Mouse (Mus musculus) layer of hippocampus, postnatal 36 days (tissue): Measurements from ENCODE around the gene Ctsk. TPM values are rescaled to one million over a fixed set of nuclear protein-coding genes. Genes with fewer than 3 reads are reported as not detected.

Experiments used
- DNase-seq, 2 experiments: peaks; one replicate each; pipeline ENCODE4 v3.0.0; 2022
- total RNA-seq, 2 experiments: library from RNA; stranded (reverse); gene quantifications; 2 replicates each; pipeline ENCODE4 v1.2.3; 2021

The Ctsk gene
- total RNA-seq, result 1 to 10 TPM; 3.1 to 3.7 TPM

- DNase-seq, result no peak
Observed at GRCm38 (mm10) chr3:95499024-95499423, at the start of gene Ctsk. TSS of gene Ctsk (plus strand) at chr3:95499256.

- peak in 1 of 2 experiments; percentile 10 for DNase-seq
Observed at GRCm38 (mm10) chr3:95450408-95450807, 48.6 kb upstream of the Ctsk start.

- no peak for DNase-seq
Observed at GRCm38 (mm10) chr3:95450915-95451314, 48.1 kb upstream of the Ctsk start.

GRCm38 (mm10) chr3:95456367-95456766 is 42.7 kb upstream of the Ctsk start:
- no peak for DNase-seq

GRCm38 (mm10) chr3:95457758-95458157 is 41.3 kb upstream of the Ctsk start:
- DNase-seq, result no peak

- DNase-seq, result no peak
Observed at GRCm38 (mm10) chr3:95459381-95459780, 39.7 kb upstream of the Ctsk start.

GRCm38 (mm10) chr3:95463852-95464251 is 35.2 kb upstream of the Ctsk start:
- DNase-seq, result no peak

- DNase-seq, result no peak
Observed at GRCm38 (mm10) chr3:95478966-95479365, 20.1 kb upstream of the Ctsk start.

GRCm38 (mm10) chr3:95486421-95486820 is 12.6 kb upstream of the Ctsk start:
- DNase-seq, result no peak

- no peak for DNase-seq
Observed at GRCm38 (mm10) chr3:95488679-95489078, 10.4 kb upstream of the Ctsk start.

GRCm38 (mm10) chr3:95490238-95490637 is 8.8 kb upstream of the Ctsk start:
- DNase-seq, result no peak

GRCm38 (mm10) chr3:95494342-95494741 is 4.7 kb upstream of the Ctsk start:
- peak; percentile 29 to 50 for DNase-seq

GRCm38 (mm10) chr3:95498229-95498628 is 827 bp upstream of the Ctsk start:
- no peak for DNase-seq

GRCm38 (mm10) chr3:95499496-95500140 is 562 bp downstream of the Ctsk start:
- DNase-seq, result no peak

GRCm38 (mm10) chr3:95502312-95502711 is 3.3 kb downstream of the Ctsk start:
- no peak for DNase-seq

GRCm38 (mm10) chr3:95509348-95509747 is 10.3 kb downstream of the Ctsk start:
- no peak for DNase-seq

GRCm38 (mm10) chr3:95511611-95512180 is 12.6 kb downstream of the Ctsk start:
- no peak for DNase-seq

- DNase-seq, result no peak
Observed at GRCm38 (mm10) chr3:95516614-95517041, 17.6 kb downstream of the Ctsk start.

GRCm38 (mm10) chr3:95517493-95517898 is 18.4 kb downstream of the Ctsk start:
- peak; percentile 60 to 69 for DNase-seq

- no peak for DNase-seq
Observed at GRCm38 (mm10) chr3:95518891-95519290, 19.8 kb downstream of the Ctsk start.

GRCm38 (mm10) chr3:95519315-95519714 is 20.3 kb downstream of the Ctsk start:
- DNase-seq, result no peak

GRCm38 (mm10) chr3:95520100-95520499 is 21.0 kb downstream of the Ctsk start:
- DNase-seq, result no peak

GRCm38 (mm10) chr3:95521168-95521567 is 22.1 kb downstream of the Ctsk start:
- DNase-seq, result no peak

GRCm38 (mm10) chr3:95523662-95524061 is 24.6 kb downstream of the Ctsk start:
- no peak for DNase-seq
